Mouse (Mus musculus): ENCODE results near the gene Sh3bp5. TPM values are rescaled to one million over a fixed set of nuclear protein-coding genes. Genes with fewer than 3 reads are reported as not detected.

Gene Sh3bp5
- total RNA-seq, 2 experiments from 2014 or later: 136 to 182 TPM

- DNase-seq (ENCODE audit: low spot score in 2 of 2): no peak
These were observed 122.7 kb downstream of the Sh3bp5 start for GRCm38 (mm10) chr14:31313192-31313591.

Other genes with a start within 250 kb of the Sh3bp5 start
- gene Tnnc1, start 227.8 kb downstream of the Sh3bp5 start, total RNA-seq (2021): 1 to 10 TPM in 1 of 2 experiments, under 1 TPM in 1; 0.74 to 1.7 TPM
- gene Nisch, start 219.1 kb downstream of the Sh3bp5 start, total RNA-seq (2021): 100 to 1,000 TPM; 257 to 319 TPM
- 10 to 100 TPM in 1 of 2 experiments, 1 to 10 TPM in 1; 8.5 to 10.6 TPM for gene Sema3g, start 218.2 kb downstream of the Sh3bp5 start, total RNA-seq (2021)
- 1 to 10 TPM; 5.8 to 6.7 TPM for gene Phf7, start 184.8 kb downstream of the Sh3bp5 start, total RNA-seq (2021)
- 10 to 100 TPM; 55.9 to 69.2 TPM for gene Bap1, start 184.6 kb downstream of the Sh3bp5 start, total RNA-seq (2021)
- gene Dnah1, start 112.2 kb downstream of the Sh3bp5 start, total RNA-seq (2021): 1 to 10 TPM; 1.5 to 2.0 TPM
- gene Capn7, start 99.4 kb downstream of the Sh3bp5 start, total RNA-seq (2021): 10 to 100 TPM; 32.9 to 45.3 TPM
- gene Eaf1, start 58.3 kb upstream of the Sh3bp5 start, total RNA-seq (2021): 10 to 100 TPM; 52.1 to 60.1 TPM
- gene Mettl6, start 59.0 kb upstream of the Sh3bp5 start, total RNA-seq (2021): 10 to 100 TPM; 19.9 to 20.8 TPM
- gene Colq, start 155.3 kb upstream of the Sh3bp5 start, total RNA-seq (2021): not detected
- gene Gm49387, start 204.8 kb upstream of the Sh3bp5 start, total RNA-seq (2021): not detected
- gene Btd, start 204.9 kb upstream of the Sh3bp5 start, total RNA-seq (2021): 10 to 100 TPM; 41.3 to 57.0 TPM
- gene Hacl1, start 205.2 kb upstream of the Sh3bp5 start, total RNA-seq (2021): 10 to 100 TPM; 46.3 to 46.8 TPM